Mouse (Mus musculus) neural tube, embryonic 10.5 days (tissue): ENCODE measurements at regions not wholly inside any gene's neighbourhood (a gene's known extent, or its start where the extent isn't known, plus 50 kb on each side); places are given as distances from the start of the nearest gene placed in this dataset.

Source experiments
- DNase-seq: peaks from one replicate; pipeline ENCODE4 v3.0.0-alpha.2; 2017; ENCODE audit warnings: low spot score; ENCODE audit errors: extremely low spot score

- no peak for DNase-seq
These were observed 82.1 kb upstream of the Thbs1 start for GRCm38 (mm10) chr2:118029470-118030108.

- DNase-seq: no peak
These were observed 80.0 kb upstream of the Thbs1 start for GRCm38 (mm10) chr2:118031662-118032061.

DNA sequence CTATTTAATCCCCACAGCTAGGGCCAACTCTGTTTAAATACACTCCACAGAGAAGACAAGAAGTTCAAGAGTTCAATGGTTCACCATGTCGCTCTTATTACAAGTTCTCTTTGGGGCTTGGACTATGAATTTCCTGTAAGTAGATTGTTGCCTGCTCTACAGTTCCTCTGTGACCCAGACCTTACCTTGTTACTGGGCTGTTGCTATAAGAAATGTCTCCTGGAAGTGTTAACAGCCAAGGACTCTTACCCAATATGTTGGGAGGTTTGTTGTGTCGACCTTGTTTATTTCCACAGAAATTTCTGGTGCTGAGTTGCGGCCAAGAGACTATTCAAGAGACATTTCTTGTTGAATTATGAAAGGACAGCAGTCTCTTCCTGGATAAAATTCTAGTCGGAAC lies 78.3 kb upstream of the Thbs1 start:
- DNase-seq: no peak

GRCm38 (mm10) chr2:118034026-118034425 lies 77.7 kb upstream of the Thbs1 start:
- no peak for DNase-seq

- DNase-seq: no peak
These were observed 76.3 kb upstream of the Thbs1 start for GRCm38 (mm10) chr2:118035333-118035732.

DNA sequence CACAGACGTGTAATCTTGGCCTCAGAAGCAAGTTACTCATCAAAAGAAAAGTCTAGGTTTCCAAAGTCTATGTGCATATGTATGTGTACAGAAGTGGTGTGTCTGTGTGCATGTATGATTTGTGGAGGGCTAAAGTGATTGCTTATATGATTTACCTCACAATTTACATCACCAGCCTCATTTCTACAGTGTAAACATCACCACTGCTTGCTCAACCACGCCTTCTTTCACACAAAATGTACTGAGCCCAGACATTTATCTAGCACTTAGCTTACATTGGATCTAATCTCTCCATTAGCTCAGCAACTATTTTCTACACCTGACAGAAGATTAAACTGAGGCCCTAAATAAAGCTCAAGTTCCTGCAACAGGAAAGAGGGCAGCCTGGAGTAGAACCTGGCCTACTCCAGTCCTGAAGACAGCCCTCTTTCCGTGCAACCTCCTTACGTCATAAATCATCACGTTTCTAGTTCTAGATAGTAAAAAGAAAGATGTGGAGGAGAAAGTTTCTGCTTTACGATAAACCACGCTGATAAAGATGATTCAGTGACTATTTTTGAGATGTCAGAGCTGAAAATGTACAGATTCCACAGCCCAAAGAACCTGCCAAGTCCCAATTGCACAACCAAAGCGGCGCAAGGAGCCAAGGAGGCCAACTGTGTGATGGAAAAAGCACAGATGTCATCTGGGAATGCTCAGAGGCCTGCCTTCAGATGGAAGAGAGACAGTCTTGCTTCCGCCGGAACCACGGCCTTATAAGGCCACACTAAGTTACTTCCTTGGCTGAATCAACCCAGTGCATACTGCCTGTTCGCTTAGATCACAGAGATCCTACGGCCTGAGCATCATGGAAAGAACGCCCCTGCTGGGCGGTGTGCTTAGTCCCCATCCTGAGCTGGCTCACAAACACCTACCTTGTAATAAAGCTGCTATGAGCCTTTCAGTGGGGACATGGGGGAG lies 72.5 kb upstream of the Thbs1 start:
- DNase-seq: no peak

DNA sequence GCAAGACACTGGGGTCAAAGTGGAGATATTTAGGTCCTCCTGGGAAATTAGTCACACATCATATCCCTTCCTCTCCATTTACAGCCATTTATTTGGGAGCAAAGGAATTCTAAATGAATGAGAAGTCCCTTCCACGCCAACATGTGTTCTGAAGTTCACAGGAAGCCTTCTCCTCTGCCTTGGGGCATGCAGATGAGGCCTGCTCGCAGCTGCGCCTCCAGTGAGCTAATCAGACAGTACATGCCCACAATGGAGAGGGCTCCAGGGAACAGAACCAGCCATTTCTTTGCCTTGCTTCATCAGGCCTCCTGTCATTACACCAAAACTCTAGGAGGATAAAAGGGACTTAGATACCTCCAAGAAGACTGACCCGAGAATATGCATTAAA lies 71.9 kb upstream of the Thbs1 start:
- no peak for DNase-seq

GRCm38 (mm10) chr2:118042380-118043055 lies 69.2 kb upstream of the Thbs1 start:
- DNase-seq: no peak

- no peak for DNase-seq
These were observed 67.0 kb upstream of the Thbs1 start for GRCm38 (mm10) chr2:118044666-118045065.

GRCm38 (mm10) chr2:118050326-118050725 lies 61.4 kb upstream of the Thbs1 start:
- DNase-seq: no peak

DNA sequence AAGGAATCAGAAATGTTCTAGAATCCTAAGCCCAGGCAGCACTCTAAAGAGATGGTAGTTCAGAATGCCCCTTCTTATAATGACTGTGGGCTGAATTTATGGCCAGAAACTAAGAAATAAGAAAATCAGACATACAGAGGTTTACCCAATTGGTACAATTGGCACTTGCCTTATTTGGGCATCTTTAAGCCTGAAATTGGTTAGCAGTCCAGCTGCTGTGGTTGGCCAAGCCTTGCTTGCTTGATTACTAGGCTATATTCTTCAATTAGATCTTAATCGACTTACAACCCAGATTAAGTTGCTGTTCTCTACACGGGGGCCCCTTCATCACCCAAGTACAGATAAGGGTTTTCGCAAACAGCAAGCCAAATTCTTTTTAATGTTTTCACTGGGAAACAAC lies 60.1 kb upstream of the Thbs1 start:
- DNase-seq: no peak

DNA sequence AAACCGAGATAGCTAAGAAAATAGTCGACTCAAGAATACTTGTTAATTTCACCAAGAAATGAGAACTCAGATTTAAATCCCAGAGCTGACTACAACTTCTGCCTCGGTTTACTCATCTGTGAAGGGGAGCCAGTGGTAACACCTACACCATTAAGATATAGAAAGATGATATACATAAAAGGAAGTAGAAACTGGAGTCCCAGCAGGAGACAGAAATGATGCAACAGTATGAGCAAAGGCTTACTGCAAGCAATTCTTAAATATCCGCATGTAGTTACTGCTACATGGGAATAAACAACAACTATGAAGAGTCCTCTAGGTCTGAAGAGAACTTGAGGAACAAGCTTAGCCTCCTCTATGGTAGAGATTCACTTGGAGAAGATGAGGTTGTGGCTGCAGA lies 58.2 kb upstream of the Thbs1 start:
- DNase-seq: no peak

GRCm38 (mm10) chr2:118058654-118059395 lies 52.9 kb upstream of the Thbs1 start:
- DNase-seq: no peak

- no peak for DNase-seq
These were observed 50.4 kb upstream of the Thbs1 start for GRCm38 (mm10) chr2:118061291-118061690.
